Mouse (Mus musculus): Measurements from ENCODE around the gene Plekhg1. TPM values are rescaled to one million over a fixed set of nuclear protein-coding genes. Genes with fewer than 3 reads are reported as not detected.
A peak's percentile ranks its signal among the peaks of the same experiment; 100 is the strongest.

Plekhg1 gene
- polyA plus RNA-seq, 1 experiment from 2014 or later = 12.7 TPM

DNA sequence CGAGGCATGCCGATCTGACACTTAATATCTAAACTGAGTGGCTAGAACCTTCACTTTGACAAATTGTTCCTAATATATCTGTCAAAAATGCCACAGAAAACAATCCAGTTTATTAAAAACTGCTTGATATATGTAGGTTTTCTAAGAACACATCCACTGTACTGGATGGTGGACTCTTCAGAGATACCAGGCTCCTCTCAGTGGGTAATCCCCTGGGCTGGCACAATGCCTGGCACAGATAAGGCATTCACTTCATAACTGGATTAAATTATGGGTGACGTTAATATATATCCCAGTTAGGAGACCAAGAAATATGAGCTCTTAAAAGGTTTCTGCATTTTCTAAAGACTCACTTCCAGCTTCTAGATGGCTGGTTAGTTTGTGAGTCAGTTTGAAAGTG lies 53.7 kb downstream of the Plekhg1 start:
- Histone ChIP-seq H3K9ac (ENCODE audit: low read length) (no peak overlapping the region), H3K27me3 (ENCODE audit: control insufficient read depth, insufficient read depth, low read length) (no peaks in the 10 kb centered on the region), H3K36me3 (ENCODE audit: control insufficient read depth, insufficient read depth, low read length) (no peaks in the 10 kb centered on the region), H3K9me3 (ENCODE audit: control insufficient read depth, low read length) (no peaks in the 10 kb centered on the region), H3K27ac (ENCODE audit: low read depth, low read length) (no peak overlapping the region), H3K4me2 (ENCODE audit: low read depth) (no peak overlapping the region), H3K4me1 (ENCODE audit: control insufficient read depth, insufficient read depth, low read length) (no peaks in the 10 kb centered on the region), H3K4me3 (ENCODE audit: low read depth, low read length) (no peak overlapping the region)
- DNase-seq (ENCODE audit: low spot score) (no peak), ATAC-seq (ENCODE audit: insufficient read depth, low FRiP score, low TSS enrichment) (no peak)
- WGBS = 70% methylated on average over 3 of the region's 3 CpGs

DNA sequence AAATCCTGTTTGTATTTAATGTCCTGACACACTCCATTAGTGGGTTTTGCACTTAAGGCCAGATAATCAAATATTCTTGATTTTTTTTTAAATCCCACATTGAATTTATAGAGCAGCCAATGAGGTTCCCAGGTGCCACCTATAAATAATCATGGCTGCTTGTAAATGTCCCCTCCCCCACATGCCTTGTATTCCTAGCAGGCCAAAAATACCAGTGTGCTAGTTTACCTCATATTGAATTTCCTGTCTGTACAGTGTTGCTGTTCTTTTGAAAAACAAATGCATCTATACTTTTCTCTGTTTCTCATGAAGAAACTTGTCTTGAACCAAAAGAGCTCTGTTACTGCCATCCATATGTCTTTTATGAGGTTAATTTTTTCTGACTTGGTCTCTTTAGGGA lies 59.3 kb downstream of the Plekhg1 start:
- Histone ChIP-seq H3K9ac (ENCODE audit: low read length) (no peak overlapping the region), H3K9me3 (ENCODE audit: control insufficient read depth, low read length) (no peaks in the 10 kb centered on the region), H3K36me3 (ENCODE audit: control insufficient read depth, insufficient read depth, low read length) (no peaks in the 10 kb centered on the region), H3K4me2 (ENCODE audit: low read depth) (no peak overlapping the region), H3K27me3 (ENCODE audit: control insufficient read depth, insufficient read depth, low read length) (no peaks in the 10 kb centered on the region), H3K27ac (ENCODE audit: low read depth, low read length) (no peak overlapping the region), H3K4me3 (ENCODE audit: low read depth, low read length) (no peak overlapping the region), H3K4me1 (ENCODE audit: control insufficient read depth, insufficient read depth, low read length) (no peaks in the 10 kb centered on the region)
- DNase-seq (ENCODE audit: low spot score) = no peak
- no peak for ATAC-seq (ENCODE audit: insufficient read depth, low FRiP score, low TSS enrichment)

DNA sequence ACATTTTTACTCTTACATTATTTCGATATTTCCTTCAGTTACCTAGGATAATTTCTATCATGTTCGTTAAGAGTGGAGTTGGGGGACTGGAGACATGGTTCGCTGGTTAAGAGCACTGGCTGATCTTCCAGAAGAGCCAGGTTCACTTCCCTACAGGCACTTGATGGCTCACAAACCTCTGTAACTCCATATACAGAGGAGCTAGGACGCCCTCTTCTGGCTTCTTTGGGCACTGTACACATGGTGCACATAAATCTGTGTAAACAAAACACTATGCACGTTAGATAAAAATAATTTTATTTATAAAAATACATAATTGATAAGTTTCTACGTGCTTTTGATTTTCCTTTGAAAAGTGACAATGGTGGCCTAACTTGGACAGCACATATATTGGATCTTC lies 61.1 kb downstream of the Plekhg1 start:
- no peak overlapping the region for H3K9ac ChIP-seq (ENCODE audit: low read length)
- H3K27ac ChIP-seq (ENCODE audit: low read depth, low read length) = no peak overlapping the region
- H3K4me2 ChIP-seq (ENCODE audit: low read depth) = no peak overlapping the region
- ATAC-seq (ENCODE audit: insufficient read depth, low FRiP score, low TSS enrichment) (no peak), DNase-seq (ENCODE audit: low spot score) (no peak)
- 80% methylated on average over 6 of the region's 6 CpGs for WGBS
- H3K4me3 ChIP-seq (ENCODE audit: low read depth, low read length) = no peak overlapping the region
- H3K9me3 ChIP-seq (ENCODE audit: control insufficient read depth, low read length) = no peaks in the 10 kb centered on the region
- no peaks in the 10 kb centered on the region for H3K27me3 ChIP-seq (ENCODE audit: control insufficient read depth, insufficient read depth, low read length)
- H3K36me3 ChIP-seq (ENCODE audit: control insufficient read depth, insufficient read depth, low read length) = no peaks in the 10 kb centered on the region
- H3K4me1 ChIP-seq (ENCODE audit: control insufficient read depth, insufficient read depth, low read length) = no peaks in the 10 kb centered on the region

DNA sequence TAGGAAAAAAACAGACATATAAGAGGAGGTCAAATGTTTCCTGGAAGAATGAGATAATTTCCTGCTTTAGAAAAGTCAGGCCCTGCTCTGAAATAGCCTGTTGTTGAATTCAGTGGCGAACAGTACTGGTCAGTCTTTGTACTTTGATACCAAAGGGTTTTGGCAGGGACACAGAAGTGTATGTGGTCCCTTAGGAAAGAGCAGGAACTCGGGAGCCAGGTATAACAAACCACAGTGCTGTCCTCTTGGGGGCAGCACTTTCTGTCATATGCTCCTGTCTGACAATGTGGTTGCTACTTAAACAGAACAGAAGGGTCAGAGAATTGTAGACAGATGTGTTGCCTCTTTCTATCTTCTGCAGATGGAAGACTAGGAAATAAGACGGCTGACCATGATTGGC lies 65.2 kb downstream of the Plekhg1 start:
- no peaks in the 10 kb centered on the region for H3K9me3 ChIP-seq (ENCODE audit: control insufficient read depth, low read length)
- H3K27ac ChIP-seq (ENCODE audit: low read depth, low read length) = no peak overlapping the region
- H3K27me3 ChIP-seq (ENCODE audit: control insufficient read depth, insufficient read depth, low read length) = no peaks in the 10 kb centered on the region
- H3K4me2 ChIP-seq (ENCODE audit: low read depth) = no peak overlapping the region
- DNase-seq (ENCODE audit: low spot score) (no peak), ATAC-seq (ENCODE audit: insufficient read depth, low FRiP score, low TSS enrichment) (no peak)
- H3K4me1 ChIP-seq (ENCODE audit: control insufficient read depth, insufficient read depth, low read length) = no peaks in the 10 kb centered on the region
- H3K36me3 ChIP-seq (ENCODE audit: control insufficient read depth, insufficient read depth, low read length) = no peaks in the 10 kb centered on the region
- 50% methylated on average over 3 of the region's 3 CpGs for WGBS
- no peak overlapping the region for H3K9ac ChIP-seq (ENCODE audit: low read length)
- H3K4me3 ChIP-seq (ENCODE audit: low read depth, low read length) = no peak overlapping the region

DNA sequence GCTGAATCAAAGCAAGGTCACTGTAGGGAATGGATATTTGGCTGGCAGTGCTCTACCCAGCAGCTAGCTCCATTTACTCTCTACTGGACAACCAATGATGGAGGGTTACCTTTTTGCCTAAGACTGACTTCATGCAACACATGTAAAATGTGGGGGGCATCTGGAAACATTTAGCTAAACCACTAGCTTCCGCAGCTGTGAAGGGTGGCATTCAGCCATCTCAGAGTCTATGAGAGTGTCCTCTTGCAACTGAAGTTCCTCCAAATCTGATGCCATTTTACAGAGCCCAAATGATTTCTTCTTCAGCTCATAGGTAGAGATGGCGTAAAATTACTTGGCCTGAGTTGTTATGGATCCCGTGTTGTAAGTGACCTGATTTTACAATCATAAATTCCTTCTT lies 67.8 kb downstream of the Plekhg1 start:
- 91% methylated on average over 3 of the region's 3 CpGs for WGBS
- no peak overlapping the region for H3K9ac ChIP-seq (ENCODE audit: low read length)

DNA sequence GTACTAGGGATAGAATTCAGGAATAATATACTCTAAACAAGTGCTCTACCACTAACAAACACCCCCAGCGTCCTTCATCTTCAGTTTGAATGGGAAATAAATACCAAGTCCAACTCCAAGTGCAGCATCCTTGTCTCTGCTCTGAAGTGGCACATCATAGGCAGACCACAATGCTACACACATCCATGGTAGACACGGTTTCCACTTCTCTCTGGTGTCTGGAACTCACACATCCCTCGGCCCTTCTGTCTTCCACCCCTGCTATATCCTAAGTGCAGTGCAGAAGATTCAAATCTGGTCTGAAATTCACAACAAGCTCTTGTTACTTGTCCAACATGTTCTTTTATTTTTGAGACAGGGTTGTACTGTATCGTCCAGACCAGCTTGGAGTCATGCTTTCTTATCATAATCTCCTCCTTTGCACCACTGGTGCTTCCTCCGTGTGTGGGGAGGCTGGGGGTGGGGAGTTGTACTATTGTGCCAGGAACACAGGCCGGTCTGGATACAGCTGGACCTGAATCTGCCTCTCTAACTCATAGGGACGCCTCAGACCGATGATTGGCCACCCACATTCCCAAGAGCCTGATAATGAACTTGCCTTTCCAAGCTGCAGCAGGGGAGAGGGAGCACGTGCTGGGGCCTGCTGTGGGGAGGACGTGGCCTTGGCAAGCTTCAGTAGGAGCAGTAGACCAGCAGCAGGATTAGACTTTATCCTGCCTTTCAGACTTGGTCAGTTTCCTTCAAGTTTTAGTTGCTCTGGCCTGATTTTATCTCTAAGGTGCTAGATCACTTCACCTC lies 70.5 kb downstream of the Plekhg1 start:
- Histone ChIP-seq H3K4me3 (ENCODE audit: low read depth, low read length) (no peak overlapping the region), H3K27ac (ENCODE audit: low read depth, low read length) (no peak overlapping the region), H3K4me2 (ENCODE audit: low read depth) (no peak overlapping the region), H3K36me3 (ENCODE audit: control insufficient read depth, insufficient read depth, low read length) (no peaks in the 10 kb centered on the region), H3K27me3 (ENCODE audit: control insufficient read depth, insufficient read depth, low read length) (no peaks in the 10 kb centered on the region), H3K4me1 (ENCODE audit: control insufficient read depth, insufficient read depth, low read length) (no peaks in the 10 kb centered on the region), H3K9me3 (ENCODE audit: control insufficient read depth, low read length) (no peaks in the 10 kb centered on the region), H3K9ac (ENCODE audit: low read length) (no peak overlapping the region)
- no peak for DNase-seq (ENCODE audit: low spot score)
- 84% methylated on average over 10 of the region's 10 CpGs for WGBS
- no peak for ATAC-seq (ENCODE audit: insufficient read depth, low FRiP score, low TSS enrichment)

More for the DNA sequence above, 67.8 kb downstream of the Plekhg1 start:
- Histone ChIP-seq H3K9me3 (ENCODE audit: control insufficient read depth, low read length) (no peaks in the 10 kb centered on the region), H3K27me3 (ENCODE audit: control insufficient read depth, insufficient read depth, low read length) (no peaks in the 10 kb centered on the region), H3K4me2 (ENCODE audit: low read depth) (no peak overlapping the region), H3K4me3 (ENCODE audit: low read depth, low read length) (no peak overlapping the region), H3K4me1 (ENCODE audit: control insufficient read depth, insufficient read depth, low read length) (no peaks in the 10 kb centered on the region), H3K27ac (ENCODE audit: low read depth, low read length) (no peak overlapping the region), H3K36me3 (ENCODE audit: control insufficient read depth, insufficient read depth, low read length) (no peaks in the 10 kb centered on the region)
- DNase-seq (ENCODE audit: low spot score) (no peak), ATAC-seq (ENCODE audit: insufficient read depth, low FRiP score, low TSS enrichment) (no peak)

DNA sequence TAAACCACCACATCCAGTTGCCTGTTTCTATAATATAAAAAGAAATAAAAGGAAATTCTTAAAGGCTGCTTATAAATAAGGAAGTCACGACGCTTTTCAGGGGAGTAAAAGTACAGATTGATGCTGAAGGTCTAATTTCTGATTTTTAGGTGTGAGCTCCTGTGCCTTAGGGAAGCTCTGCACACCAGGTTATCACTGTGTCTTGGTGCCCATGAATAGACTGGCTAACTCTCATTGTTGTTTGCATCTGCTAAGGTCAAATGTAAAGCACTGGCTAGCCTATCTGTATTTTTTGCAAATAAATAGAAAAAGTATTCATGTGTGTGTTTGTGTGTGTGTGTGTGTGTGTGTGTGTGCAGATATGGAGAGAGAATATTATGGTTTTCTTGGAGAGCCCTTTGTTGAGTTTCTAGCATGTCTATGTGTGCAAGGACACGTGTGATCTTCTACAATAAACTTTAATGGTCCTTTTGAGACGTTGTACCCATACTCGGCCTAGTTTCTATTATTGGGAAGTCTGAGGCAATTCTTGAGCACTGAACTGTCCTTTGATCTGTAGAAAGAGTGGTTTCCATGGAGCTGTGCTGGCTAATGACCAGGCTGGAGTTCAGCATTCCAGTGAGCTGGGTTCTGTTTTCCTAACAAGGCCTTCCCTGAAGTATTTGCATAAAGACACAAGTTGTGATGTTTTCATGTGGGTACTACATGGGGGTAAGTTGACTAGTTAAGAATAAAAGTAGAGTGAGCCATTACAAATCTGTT lies 79.0 kb downstream of the Plekhg1 start:
- H3K9me3 ChIP-seq (ENCODE audit: control insufficient read depth, low read length) = no peaks in the 10 kb centered on the region
- DNase-seq (ENCODE audit: low spot score) (no peak), ATAC-seq (ENCODE audit: insufficient read depth, low FRiP score, low TSS enrichment) (peak; percentile 68)
- H3K9ac ChIP-seq (ENCODE audit: low read length) = no peak overlapping the region
- no peak overlapping the region for H3K27ac ChIP-seq (ENCODE audit: low read depth, low read length)
- no peaks in the 10 kb centered on the region; the same call in 1 of the 2 replicates for H3K4me1 ChIP-seq (ENCODE audit: control insufficient read depth, insufficient read depth, low read length)
- no peak overlapping the region for H3K4me3 ChIP-seq (ENCODE audit: low read depth, low read length)
- H3K4me2 ChIP-seq (ENCODE audit: low read depth) = no peak overlapping the region
- H3K27me3 ChIP-seq (ENCODE audit: control insufficient read depth, insufficient read depth, low read length) = no peaks in the 10 kb centered on the region
- WGBS = 38% methylated on average over 5 of the region's 5 CpGs
- H3K36me3 ChIP-seq (ENCODE audit: control insufficient read depth, insufficient read depth, low read length) = no peaks in the 10 kb centered on the region

DNA sequence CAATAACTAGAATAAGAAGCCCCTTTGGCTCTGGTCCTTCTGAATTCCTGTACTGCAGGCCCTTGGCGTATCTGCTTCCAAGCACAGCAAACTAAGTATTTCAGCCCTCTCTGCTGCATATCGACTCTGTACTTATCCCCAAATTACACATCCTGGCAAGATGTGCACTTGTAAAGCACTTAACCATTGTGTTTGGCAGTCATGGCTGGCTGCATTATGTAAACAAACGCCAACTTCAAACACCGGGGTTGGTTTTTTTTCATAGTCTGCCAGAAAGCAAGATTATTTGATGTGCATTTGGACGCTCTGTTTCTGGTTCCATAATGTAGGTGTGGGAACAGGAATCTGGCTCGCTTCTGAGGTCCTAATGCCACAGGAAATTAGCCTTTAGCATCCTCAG lies 83.7 kb downstream of the Plekhg1 start:
- WGBS = 66% methylated on average over 6 of the region's 6 CpGs
- Histone ChIP-seq H3K36me3 (ENCODE audit: control insufficient read depth, insufficient read depth, low read length) (no peaks in the 10 kb centered on the region), H3K27me3 (ENCODE audit: control insufficient read depth, insufficient read depth, low read length) (no peaks in the 10 kb centered on the region), H3K9me3 (ENCODE audit: control insufficient read depth, low read length) (no peaks in the 10 kb centered on the region), H3K9ac (ENCODE audit: low read length) (no peak overlapping the region), H3K4me2 (ENCODE audit: low read depth) (no peak overlapping the region), H3K27ac (ENCODE audit: low read depth, low read length) (no peak overlapping the region), H3K4me1 (ENCODE audit: control insufficient read depth, insufficient read depth, low read length) (no peaks in the 10 kb centered on the region; the same call in 1 of the 2 replicates), H3K4me3 (ENCODE audit: low read depth, low read length) (no peak overlapping the region)
- ATAC-seq (ENCODE audit: insufficient read depth, low FRiP score, low TSS enrichment) (no peak), DNase-seq (ENCODE audit: low spot score) (no peak)

DNA sequence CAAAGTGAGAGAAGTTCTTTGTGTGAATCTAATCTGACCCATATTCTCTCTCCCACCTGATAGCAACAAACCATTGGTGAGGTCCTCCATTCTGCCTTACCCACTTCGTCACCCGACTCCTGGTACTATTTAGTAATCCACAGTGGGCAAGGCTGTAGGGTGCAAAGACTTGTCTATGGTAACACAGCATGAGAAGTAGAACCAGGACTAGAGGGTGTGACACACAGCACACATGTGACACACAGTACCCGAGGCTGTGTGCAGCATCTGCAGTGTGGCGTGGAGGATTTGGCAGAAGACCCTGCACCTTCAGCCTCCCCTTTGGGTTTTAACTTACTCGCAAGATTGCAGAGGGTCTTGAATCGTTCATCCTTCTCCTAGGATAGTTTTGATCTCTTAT lies 85.9 kb downstream of the Plekhg1 start:
- H3K9me3 ChIP-seq (ENCODE audit: control insufficient read depth, low read length) = no peaks in the 10 kb centered on the region
- H3K27me3 ChIP-seq (ENCODE audit: control insufficient read depth, insufficient read depth, low read length) = no peaks in the 10 kb centered on the region
- DNase-seq (ENCODE audit: low spot score) = no peak
- 95% methylated on average over 6 of the region's 6 CpGs for WGBS
- no peak overlapping the region for H3K4me2 ChIP-seq (ENCODE audit: low read depth)
- no peak overlapping the region for H3K27ac ChIP-seq (ENCODE audit: low read depth, low read length)
- H3K4me1 ChIP-seq (ENCODE audit: control insufficient read depth, insufficient read depth, low read length) = no peaks in the 10 kb centered on the region
- no peaks in the 10 kb centered on the region for H3K36me3 ChIP-seq (ENCODE audit: control insufficient read depth, insufficient read depth, low read length)
- no peak overlapping the region for H3K9ac ChIP-seq (ENCODE audit: low read length)
- H3K4me3 ChIP-seq (ENCODE audit: low read depth, low read length) = no peak overlapping the region
- ATAC-seq (ENCODE audit: insufficient read depth, low FRiP score, low TSS enrichment) = no peak
